In the genomic region with DNA sequence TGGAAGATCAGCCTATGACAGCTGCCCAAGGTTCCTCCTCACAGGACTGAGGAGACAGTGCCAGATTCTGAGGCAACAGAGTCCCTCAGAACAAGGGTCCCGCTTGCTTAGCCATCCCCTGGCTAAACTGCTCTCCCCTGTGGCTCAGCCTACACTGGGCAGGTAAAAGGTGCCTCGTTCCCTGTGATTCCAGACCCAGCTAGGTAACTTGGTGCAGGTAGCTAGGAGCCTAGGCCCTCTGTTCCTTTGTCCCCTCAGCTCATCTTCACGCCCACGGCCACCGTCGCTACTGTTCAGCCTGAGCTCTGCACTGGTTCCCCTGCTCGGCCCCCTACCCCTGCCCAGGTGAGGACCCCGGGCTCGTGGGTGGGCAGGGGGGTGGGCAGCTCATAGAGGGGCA, we compare ENCODE assay signal across 10 mouse cellular contexts. TPM values are rescaled to one million over a fixed set of nuclear protein-coding genes. Genes with fewer than 3 reads are reported as not detected.
DNase-seq lines count a peak whose midpoint lies in the region; ATAC-seq and TF ChIP-seq lines count a peak whose summit lies in the region.
"Had no signal": no experiment of that assay in that cellular context is flagged by ENCODE, and none has a peak within 500 bp of the region (broad histone marks: within the 10 kb centered on the region; RNA-seq: fewer than 3 reads in every experiment).

No protein-coding gene starts in this region.

- H3K27me3 ChIP-seq in kidney, postnatal 0 days (ENCODE audit: insufficient read depth, low read length) = no peaks in the 10 kb centered on the region
- no peaks in the 10 kb centered on the region for H3K27me3 ChIP-seq in embryonic facial prominence, embryonic 14.5 days (replicated peaks; ENCODE audit: control insufficient read depth, insufficient read depth, low read length)
- no peaks in the 10 kb centered on the region for H3K27me3 ChIP-seq in hindbrain, postnatal 0 days (ENCODE audit: insufficient read depth, low read length)
- no peaks in the 10 kb centered on the region for H3K27me3 ChIP-seq in midbrain, postnatal 0 days (ENCODE audit: insufficient read depth, low read length)
- H3K27me3 ChIP-seq: lung, embryonic 15.5 days had no signal

- H3K4me1 ChIP-seq in kidney, postnatal 0 days (replicated peaks; ENCODE audit: insufficient read depth, low read length) = peaks cover 14% of the 10 kb centered on the region
- peaks cover 28% of the 10 kb centered on the region for H3K4me1 ChIP-seq in embryonic facial prominence, embryonic 14.5 days (ENCODE audit: control insufficient read depth, insufficient read depth, low read length)
- H3K4me1 ChIP-seq in hindbrain, postnatal 0 days (ENCODE audit: insufficient read depth, low read length) = peaks cover 21% of the 10 kb centered on the region
- peaks cover 12% of the 10 kb centered on the region for H3K4me1 ChIP-seq in midbrain, postnatal 0 days (ENCODE audit: insufficient read depth, low read length)

- no peak for TF ChIP-seq CTCF in kidney, postnatal 0 days (IDR thresholded peaks at IDR 0.05; ENCODE audit: low read depth)
- TF ChIP-seq CTCF in hindbrain, postnatal 0 days (IDR thresholded peaks at IDR 0.05; ENCODE audit: low read depth) = no peak
- TF ChIP-seq CTCF in midbrain, postnatal 0 days (IDR thresholded peaks at IDR 0.05) = no peak

- no peak for DNase-seq in kidney, postnatal 0 days (ENCODE audit: low spot score)
- DNase-seq in kidney, adult 18-20 months = no peak
- no peak for DNase-seq in embryonic facial prominence, embryonic 14.5 days (ENCODE audit: low spot score)
- no peak for DNase-seq in hindbrain, postnatal 0 days (ENCODE audit: low spot score)
- DNase-seq in midbrain, postnatal 0 days (ENCODE audit: low spot score) = no peak
- no peak for DNase-seq in embryo, embryonic 11 days
- no peak for DNase-seq in gastrocnemius, adult 8-10 months (ENCODE audit: low spot score in 2 of 2)

- H3K36me3 ChIP-seq in kidney, postnatal 0 days (ENCODE audit: insufficient read depth, low read length) = 0 out of 2 replicates have a peak, but pooled peaks cover 2% of the 10 kb centered on the region
- no peaks in the 10 kb centered on the region for H3K36me3 ChIP-seq in embryonic facial prominence, embryonic 14.5 days (ENCODE audit: control insufficient read depth, insufficient read depth, low read length)
- peaks cover 3% of the 10 kb centered on the region; the same call in 1 of the 2 replicates for H3K36me3 ChIP-seq in hindbrain, postnatal 0 days (ENCODE audit: insufficient read depth, low read length)
- peaks cover 20% of the 10 kb centered on the region for H3K36me3 ChIP-seq in midbrain, postnatal 0 days (ENCODE audit: insufficient read depth, low read length)
- H3K36me3 ChIP-seq: lung, embryonic 15.5 days had no signal

- no peak overlapping the region for H3K27ac ChIP-seq in kidney, postnatal 0 days
- no peak overlapping the region for H3K27ac ChIP-seq in embryonic facial prominence, embryonic 14.5 days (replicated peaks; ENCODE audit: low read depth, low read length)
- peak overlapping the region; percentile 41; the same call in 1 of the 2 replicates for H3K27ac ChIP-seq in hindbrain, postnatal 0 days
- no peak overlapping the region for H3K27ac ChIP-seq in midbrain, postnatal 0 days (ENCODE audit: low read depth, low read length)

- 0 out of 2 replicates have a peak, but pooled peaks have one; percentile 2 for ATAC-seq in kidney, postnatal 0 days (replicated peaks; ENCODE audit: low FRiP score, low read depth)
- no peak for ATAC-seq in embryonic facial prominence, embryonic 14.5 days (ENCODE audit: low read depth)
- peak; percentile 2; the same call in 1 of the 2 replicates for ATAC-seq in hindbrain, postnatal 0 days
- peak; percentile 28; the same call in 1 of the 2 replicates for ATAC-seq in midbrain, postnatal 0 days (ENCODE audit: low FRiP score)
- ATAC-seq in erythroblast, adult 5-6 weeks (replicated peaks; ENCODE audit: low FRiP score, poor library complexity, severe bottlenecking) = no peak

- peak overlapping the region; percentile 11; the same call in 1 of the 2 replicates for H3K4me2 ChIP-seq in kidney, postnatal 0 days (ENCODE audit: low read length)
- H3K4me2 ChIP-seq in embryonic facial prominence, embryonic 14.5 days (ENCODE audit: low read depth, low read length) = peak overlapping the region; percentile 62; the same call in 1 of the 2 replicates
- no peak overlapping the region for H3K4me2 ChIP-seq in hindbrain, postnatal 0 days (ENCODE audit: low read depth, low read length)
- H3K4me2 ChIP-seq in midbrain, postnatal 0 days (ENCODE audit: low read depth, low read length, poor library complexity, severe bottlenecking) = no peak overlapping the region

- H3K9ac ChIP-seq in kidney, postnatal 0 days (ENCODE audit: low read depth, low read length) = no peak overlapping the region
- H3K9ac ChIP-seq in embryonic facial prominence, embryonic 14.5 days (ENCODE audit: low read depth, low read length) = no peak overlapping the region
- no peak overlapping the region for H3K9ac ChIP-seq in hindbrain, postnatal 0 days (replicated peaks; ENCODE audit: low read length)
- 0 out of 2 replicates have a peak overlapping the region, but pooled peaks have one; percentile 4 for H3K9ac ChIP-seq in midbrain, postnatal 0 days (replicated peaks; ENCODE audit: low read length, poor library complexity, severe bottlenecking)

- H3K9me3 ChIP-seq in kidney, postnatal 0 days (replicated peaks; ENCODE audit: low read length) = no peaks in the 10 kb centered on the region
- no peaks in the 10 kb centered on the region for H3K9me3 ChIP-seq in embryonic facial prominence, embryonic 14.5 days (ENCODE audit: control insufficient read depth, low read length)
- no peaks in the 10 kb centered on the region for H3K9me3 ChIP-seq in hindbrain, postnatal 0 days (ENCODE audit: low read length)
- no peaks in the 10 kb centered on the region for H3K9me3 ChIP-seq in midbrain, postnatal 0 days (ENCODE audit: low read length)
- H3K9me3 ChIP-seq: lung, embryonic 15.5 days had no signal

- WGBS in kidney, postnatal 0 days = 75% methylated on average over 9 of the region's 9 CpGs
- 73% methylated on average over 9 of the region's 9 CpGs for WGBS in embryonic facial prominence, embryonic 14.5 days
- 61% methylated on average over 9 of the region's 9 CpGs for WGBS in hindbrain, postnatal 0 days
- WGBS in midbrain, postnatal 0 days = 74% methylated on average over 9 of the region's 9 CpGs

- no peak overlapping the region for H3K4me3 ChIP-seq in kidney, postnatal 0 days (replicated peaks; ENCODE audit: low read depth, low read length)
- H3K4me3 ChIP-seq in embryonic facial prominence, embryonic 14.5 days (ENCODE audit: low read depth, low read length) = no peak overlapping the region
- H3K4me3 ChIP-seq in hindbrain, postnatal 0 days (ENCODE audit: low read length) = no peak overlapping the region
- H3K4me3 ChIP-seq in midbrain, postnatal 0 days (ENCODE audit: low read depth, low read length) = no peak overlapping the region

RNA-seq across cellular contexts. Expression of gene A3galt2, which starts 44.4 kb away (rescaled TPM):
- 0.13 and 0.23 TPM in 2 replicates for polyA plus RNA-seq in kidney, postnatal 0 days (2015; fragmentation: Nextera tagmentation; extraction: Ambion mirVana)
- polyA plus RNA-seq in embryonic facial prominence, embryonic 14.5 days (2014; fragmentation: Nextera tagmentation; extraction: Ambion mirVana) = 0.13 TPM in 2 replicates
- total RNA-seq in hindbrain, postnatal 0 days (2014; rRNA removed) = 0.47 and 1.1 TPM in 2 replicates
- polyA plus RNA-seq in hindbrain, postnatal 0 days (2015; fragmentation: Nextera tagmentation; extraction: Ambion mirVana) = 0.10 TPM in 2 replicates
- total RNA-seq in midbrain, postnatal 0 days (2014; rRNA removed) = 0.19 and 0.38 TPM in 2 replicates
- polyA plus RNA-seq in midbrain, postnatal 0 days (2015; fragmentation: Nextera tagmentation; extraction: Ambion mirVana) = 0.05 TPM in 1 of 2 replicates, not detected in the other
- not detected in 2 replicates for total RNA-seq in erythroblast, adult 5-6 weeks (2015; ENCODE audit: low replicate concordance)
- total RNA-seq in erythroblast, adult 5-6 weeks (2017; ENCODE audit: low replicate concordance) = not detected in 2 replicates
- not detected for total RNA-seq in gastrocnemius, adult 8-10 months (2022)
- total RNA-seq: granulocyte monocyte progenitor cell, adult 5-6 weeks had no signal

RNA-seq across cellular contexts. Expression of gene Phc2, which starts 56.3 kb away (rescaled TPM):
- 60.7 and 71.7 TPM in 2 replicates for polyA plus RNA-seq in kidney, postnatal 0 days (2015; fragmentation: Nextera tagmentation; extraction: Ambion mirVana)
- polyA plus RNA-seq in embryonic facial prominence, embryonic 14.5 days (2014; fragmentation: Nextera tagmentation; extraction: Ambion mirVana) = 51.0 and 55.1 TPM in 2 replicates
- 103 and 125 TPM in 2 replicates for total RNA-seq in hindbrain, postnatal 0 days (2014; rRNA removed)
- 46.1 and 50.7 TPM in 2 replicates for polyA plus RNA-seq in hindbrain, postnatal 0 days (2015; fragmentation: Nextera tagmentation; extraction: Ambion mirVana)
- 64.3 and 66.1 TPM in 2 replicates for total RNA-seq in midbrain, postnatal 0 days (2014; rRNA removed)
- polyA plus RNA-seq in midbrain, postnatal 0 days (2015; fragmentation: Nextera tagmentation; extraction: Ambion mirVana) = 31.4 and 34.8 TPM in 2 replicates
- total RNA-seq in erythroblast, adult 5-6 weeks (2015; ENCODE audit: low replicate concordance) = 7.1 and 14.0 TPM in 2 replicates
- total RNA-seq in erythroblast, adult 5-6 weeks (2017; ENCODE audit: low replicate concordance) = 3.3 and 4.5 TPM in 2 replicates
- 10 to 100 TPM; 12.3 to 18.1 (median 14.6) TPM for total RNA-seq in gastrocnemius, adult 8-10 months (2022)

Comparison
In these comparisons a context has a peak if more than half of its experiments do, and no peak if none do; other contexts are left out.
1. ATAC-seq: peak in kidney, postnatal 0 days (single experiment), hindbrain, postnatal 0 days (single experiment) and midbrain, postnatal 0 days (single experiment); none in embryonic facial prominence, embryonic 14.5 days (single experiment) and erythroblast, adult 5-6 weeks (single experiment).
2. H3K4me2 ChIP-seq: peak in kidney, postnatal 0 days (single experiment) and embryonic facial prominence, embryonic 14.5 days (single experiment); none in hindbrain, postnatal 0 days (single experiment) and midbrain, postnatal 0 days (single experiment).